Mouse (Mus musculus) neural tube, embryonic 11.5 days (tissue): ENCODE results near the gene P2ry14. TPM values are rescaled to one million over a fixed set of nuclear protein-coding genes. Genes with fewer than 3 reads are reported as not detected.

ENCODE experiments used
- ATAC-seq: fragments of 200-750 bp; cut with Nextera tagmentation; 2 replicates; pipeline ENCODE4 v1.8.0; 2017; ENCODE audit warnings: moderate number of reproducible peaks, mild to moderate bottlenecking, moderate TSS enrichment, moderate library complexity; ENCODE audit not compliant: insufficient read depth, low FRiP score, low TSS enrichment
- DNase-seq: peaks from one replicate; pipeline ENCODE4 v3.0.0-alpha.2; 2015; ENCODE audit warnings: low spot score
- H3K27ac ChIP-seq: fragments of 300-500 bp; sonication (generic); 2 replicates; pipeline ENCODE4 v1.5.1; 2014; ENCODE audit warnings: low read depth, mild to moderate bottlenecking, low read length
- H3K27me3 ChIP-seq: fragments of 300-500 bp; sonication (generic); 2 replicates; pipeline ENCODE4 v1.6.1; 2014; ENCODE audit warnings: mild to moderate bottlenecking, low read length, mixed read lengths; ENCODE audit not compliant: control insufficient read depth, insufficient read depth
- H3K36me3 ChIP-seq: fragments of 300-500 bp; sonication (generic); 2 replicates; pipeline ENCODE4 v1.6.1; 2014; ENCODE audit warnings: mild to moderate bottlenecking, low read length, moderate library complexity, mixed read lengths; ENCODE audit not compliant: control insufficient read depth, insufficient read depth
- H3K4me1 ChIP-seq: fragments of 300-500 bp; sonication (generic); 2 replicates; pipeline ENCODE4 v1.6.1; 2014; ENCODE audit warnings: low read length, mixed read lengths; ENCODE audit not compliant: control insufficient read depth, insufficient read depth
- H3K4me2 ChIP-seq: fragments of 300-500 bp; sonication (generic); 2 replicates; pipeline ENCODE4 v1.6.1; 2014; ENCODE audit warnings: low read depth, mild to moderate bottlenecking, moderate library complexity
- H3K4me3 ChIP-seq: fragments of 300-500 bp; sonication (generic); 2 replicates; pipeline ENCODE4 v1.5.1; 2014; ENCODE audit warnings: low read depth, low read length
- H3K9ac ChIP-seq: fragments of 300-500 bp; sonication (generic); 2 replicates; pipeline ENCODE4 v1.6.1; 2014; ENCODE audit warnings: mild to moderate bottlenecking, low read length
- H3K9me3 ChIP-seq: fragments of 300-500 bp; sonication (generic); 2 replicates; pipeline ENCODE4 v1.6.1; 2016; ENCODE audit warnings: low read length; ENCODE audit not compliant: control insufficient read depth
- WGBS: fragments of 180-500 bp; shearing (Covaris S2); extraction: QIAGEN DNeasy Blood & Tissue Kit; methylation state at CpG from one replicate; pipeline ENCODE4 v1.1.7; 2014; 5-methylcytosine and 5-hydroxymethylcytosine counted together
- polyA plus RNA-seq: library from polyadenylated mRNA; unstranded; fragments of >200 nt; fragmentation: Nextera tagmentation; extraction: Ambion mirVana; gene quantifications from 2 replicates; pipeline ENCODE4 v1.2.1, GENCODE M21; 2014

Gene P2ry14
- polyA plus RNA-seq, 1 experiment from 2014 or later: 1.9 TPM

DNA sequence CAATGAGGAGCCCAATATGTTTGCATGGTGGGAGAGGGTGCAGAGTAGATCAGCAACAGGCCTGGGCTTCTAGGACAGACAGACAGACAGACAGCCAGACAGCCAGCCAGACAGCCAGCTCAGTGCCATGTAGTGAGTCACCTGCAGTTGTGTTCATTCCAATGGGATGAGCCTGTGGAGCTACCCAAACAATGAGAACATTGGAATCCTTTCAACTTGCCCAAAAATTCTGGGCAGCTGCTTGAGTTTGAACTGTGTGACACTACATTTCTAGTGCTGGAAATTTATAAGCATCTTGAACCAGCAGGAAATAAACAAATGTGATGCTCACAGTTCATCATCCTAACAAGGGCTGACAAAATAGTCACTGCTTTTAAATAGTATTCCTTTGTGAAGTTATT is 13.8 kb downstream of the P2ry14 start:
- Histone ChIP-seq H3K4me1 (no peaks in the 10 kb centered on the region), H3K4me2 (no peak overlapping the region), H3K36me3 (no peaks in the 10 kb centered on the region), H3K9me3 (no peaks in the 10 kb centered on the region), H3K27me3 (no peaks in the 10 kb centered on the region), H3K9ac (no peak overlapping the region), H3K4me3 (no peak overlapping the region), H3K27ac (no peak overlapping the region)
- ATAC-seq (no peak), DNase-seq (no peak)

DNA sequence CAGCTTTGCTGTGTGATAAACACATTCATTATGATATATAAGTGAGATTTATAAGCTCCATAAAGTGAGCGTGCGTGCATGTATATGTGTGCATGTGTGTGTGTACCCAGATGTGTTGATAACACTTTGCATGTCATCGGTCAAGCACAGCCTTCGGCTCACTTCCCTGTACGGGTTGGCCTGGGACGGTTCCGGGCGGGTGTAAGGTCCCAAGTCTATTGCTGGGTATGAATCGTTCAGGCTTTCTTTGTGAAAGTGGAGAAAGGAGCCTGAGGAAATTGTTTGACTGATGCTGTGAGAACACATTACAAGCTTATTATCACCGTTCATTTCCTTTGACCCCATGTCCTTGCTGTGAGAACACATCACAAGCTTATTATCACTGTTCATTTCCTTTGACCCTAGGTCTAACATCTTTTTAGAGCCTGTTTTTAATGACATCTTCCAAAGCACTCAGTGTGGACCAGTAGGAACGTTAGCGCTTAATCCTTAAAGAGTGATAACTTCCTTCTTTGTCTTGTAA is 14.4 kb downstream of the P2ry14 start:
- Histone ChIP-seq H3K4me3 (no peak overlapping the region), H3K27me3 (no peaks in the 10 kb centered on the region), H3K4me1 (no peaks in the 10 kb centered on the region), H3K9me3 (no peaks in the 10 kb centered on the region), H3K36me3 (no peaks in the 10 kb centered on the region), H3K27ac (no peak overlapping the region), H3K4me2 (no peak overlapping the region), H3K9ac (no peak overlapping the region)
- WGBS: 77% methylated on average over 12 of the region's 12 CpGs
- DNase-seq (no peak), ATAC-seq (no peak)

DNA sequence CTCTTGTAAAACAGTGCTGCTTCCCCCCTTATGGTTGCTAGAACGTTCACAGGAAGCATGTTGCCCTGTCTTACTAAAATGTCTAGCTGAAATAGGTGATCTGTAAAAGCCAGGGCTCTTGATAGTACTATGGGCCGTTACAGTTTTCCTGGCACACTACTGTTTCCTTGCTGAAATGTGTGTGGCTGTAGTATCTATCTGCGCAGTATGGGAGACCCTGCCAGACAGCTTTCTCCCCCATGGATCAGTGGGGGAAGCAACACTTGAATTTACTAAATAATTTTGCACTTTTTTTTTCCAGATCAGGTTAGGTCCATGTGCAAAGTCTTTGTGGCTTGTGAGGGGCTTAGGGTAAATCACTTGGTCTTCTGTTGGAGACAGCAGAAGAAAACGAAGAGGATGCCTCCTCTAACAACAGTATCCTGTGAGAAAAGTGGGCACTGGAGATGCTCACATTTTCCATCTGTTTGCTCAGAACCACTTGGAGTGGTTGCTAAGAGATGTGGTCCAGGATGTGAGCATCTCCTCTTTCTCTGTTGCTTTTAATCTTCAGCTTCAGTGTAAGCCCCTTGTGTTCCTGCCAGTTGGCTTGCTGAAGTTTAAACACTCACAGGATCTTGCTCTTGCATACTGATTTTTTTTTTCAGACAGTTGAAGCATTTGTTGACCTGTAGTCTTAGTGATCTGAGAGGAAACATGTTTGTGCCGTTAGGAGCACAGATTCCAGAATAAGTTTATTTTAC is 17.3 kb downstream of the P2ry14 start:
- no peaks in the 10 kb centered on the region for H3K4me1 ChIP-seq
- 77% methylated on average over 5 of the region's 5 CpGs for WGBS

DNA sequence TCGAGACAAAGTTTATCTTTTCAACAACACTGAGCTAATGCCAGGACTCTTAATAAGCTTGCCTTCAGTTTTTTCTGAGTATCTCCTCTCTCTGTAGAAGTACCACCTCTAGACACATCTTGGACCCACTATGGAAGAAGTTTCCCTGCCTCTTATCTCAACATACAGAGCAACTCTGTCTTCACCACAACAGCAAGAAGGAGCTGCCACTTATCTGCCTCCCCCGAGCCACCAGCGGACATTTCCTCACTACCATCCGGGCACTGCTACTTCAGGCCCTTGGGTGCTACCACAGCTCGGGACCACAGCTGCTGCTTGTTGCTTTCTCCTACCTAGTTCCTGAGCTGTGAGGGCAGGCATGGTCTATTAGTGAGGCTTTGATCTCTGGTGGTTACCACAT is 20.2 kb downstream of the P2ry14 start:
- ATAC-seq: no peak
- Histone ChIP-seq H3K4me1 (no peaks in the 10 kb centered on the region), H3K9ac (no peak overlapping the region), H3K9me3 (no peaks in the 10 kb centered on the region), H3K27me3 (no peaks in the 10 kb centered on the region), H3K36me3 (no peaks in the 10 kb centered on the region), H3K4me2 (no peak overlapping the region), H3K27ac (no peak overlapping the region), H3K4me3 (no peak overlapping the region)
- no peak for DNase-seq
- WGBS: 83% methylated on average over 5 of the region's 5 CpGs

More for the DNA sequence above, 17.3 kb downstream of the P2ry14 start:
- no peaks in the 10 kb centered on the region for H3K27me3 ChIP-seq
- H3K27ac ChIP-seq: no peak overlapping the region
- H3K36me3 ChIP-seq: no peaks in the 10 kb centered on the region
- no peaks in the 10 kb centered on the region for H3K9me3 ChIP-seq
- H3K9ac ChIP-seq: no peak overlapping the region
- H3K4me2 ChIP-seq: no peak overlapping the region
- ATAC-seq (no peak), DNase-seq (no peak)
- H3K4me3 ChIP-seq: no peak overlapping the region

DNA sequence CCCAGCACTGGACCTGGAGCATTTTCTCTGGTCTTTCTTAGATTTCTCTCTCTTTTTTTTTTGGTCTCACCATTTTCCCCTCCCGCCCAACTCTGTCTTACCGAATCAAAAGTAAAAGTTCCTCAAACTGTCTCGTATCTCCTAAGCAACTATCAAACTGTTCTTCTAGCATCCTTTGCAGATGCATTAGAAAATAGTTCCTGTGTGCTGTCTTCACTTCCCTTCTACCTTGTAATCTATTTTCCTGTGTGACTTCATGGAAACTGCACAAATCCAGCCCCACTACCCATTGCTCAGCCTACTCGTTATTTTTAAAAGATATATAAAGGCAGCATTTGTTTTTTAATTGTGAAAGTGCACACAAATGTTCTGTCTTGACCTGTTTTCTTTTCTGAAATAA is 21.5 kb downstream of the P2ry14 start:
- Histone ChIP-seq H3K4me3 (no peak overlapping the region), H3K9me3 (no peaks in the 10 kb centered on the region), H3K27me3 (no peaks in the 10 kb centered on the region), H3K27ac (no peak overlapping the region), H3K4me2 (no peak overlapping the region), H3K36me3 (no peaks in the 10 kb centered on the region), H3K4me1 (no peaks in the 10 kb centered on the region), H3K9ac (no peak overlapping the region)
- DNase-seq (no peak), ATAC-seq (no peak)
- 90% methylated on average over 4 of the region's 4 CpGs for WGBS

DNA sequence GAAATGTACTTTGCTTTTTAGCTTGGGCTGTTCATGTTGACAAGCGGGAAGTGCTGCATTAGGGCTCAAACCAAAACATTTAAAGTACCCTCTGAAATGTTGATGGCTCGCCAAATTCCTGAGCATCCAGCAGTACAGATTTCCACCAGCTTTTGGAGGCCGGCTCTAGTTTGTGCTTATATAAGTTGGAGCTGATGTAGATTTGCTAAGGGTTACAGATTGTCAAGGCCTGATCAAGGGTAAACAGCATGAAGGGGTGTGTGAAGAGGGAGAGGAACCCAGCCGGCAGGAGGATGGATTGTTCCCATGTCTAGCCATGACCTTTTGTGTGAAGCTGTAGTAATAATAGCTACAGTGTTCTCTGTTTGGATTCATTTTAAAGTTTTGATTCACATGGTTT is 22.3 kb downstream of the P2ry14 start:
- Histone ChIP-seq H3K4me1 (no peaks in the 10 kb centered on the region), H3K9me3 (no peaks in the 10 kb centered on the region), H3K9ac (no peak overlapping the region), H3K27me3 (no peaks in the 10 kb centered on the region), H3K4me2 (no peak overlapping the region), H3K36me3 (no peaks in the 10 kb centered on the region), H3K27ac (no peak overlapping the region), H3K4me3 (no peak overlapping the region)
- ATAC-seq: no peak
- 81% methylated on average over 4 of the region's 4 CpGs for WGBS
- DNase-seq: no peak

DNA sequence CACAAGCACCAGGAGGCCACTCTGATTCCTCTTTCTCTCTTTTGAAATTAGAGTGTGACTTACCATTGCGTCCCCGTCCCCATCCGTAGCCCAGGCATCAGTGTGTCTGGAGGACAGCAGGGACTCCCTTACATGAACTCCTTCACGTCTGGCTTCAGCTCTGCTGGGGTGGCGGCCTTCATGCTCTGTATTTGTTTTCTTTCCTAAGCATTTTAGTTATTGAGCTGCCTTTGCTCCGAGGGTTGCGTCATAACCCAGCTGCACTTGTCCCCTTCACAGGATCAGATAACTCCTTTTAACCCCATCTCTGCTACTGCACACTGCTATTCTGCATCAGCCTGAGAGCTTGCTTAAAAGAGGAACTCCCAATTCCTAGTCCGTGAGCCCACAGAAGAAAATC is 23.0 kb downstream of the P2ry14 start:
- Histone ChIP-seq H3K4me3 (no peak overlapping the region), H3K9me3 (no peaks in the 10 kb centered on the region), H3K27ac (no peak overlapping the region), H3K4me1 (no peaks in the 10 kb centered on the region), H3K4me2 (no peak overlapping the region), H3K27me3 (no peaks in the 10 kb centered on the region), H3K9ac (no peak overlapping the region), H3K36me3 (no peaks in the 10 kb centered on the region)
- WGBS: 71% methylated on average over 8 of the region's 8 CpGs
- DNase-seq: no peak
- ATAC-seq: no peak

DNA sequence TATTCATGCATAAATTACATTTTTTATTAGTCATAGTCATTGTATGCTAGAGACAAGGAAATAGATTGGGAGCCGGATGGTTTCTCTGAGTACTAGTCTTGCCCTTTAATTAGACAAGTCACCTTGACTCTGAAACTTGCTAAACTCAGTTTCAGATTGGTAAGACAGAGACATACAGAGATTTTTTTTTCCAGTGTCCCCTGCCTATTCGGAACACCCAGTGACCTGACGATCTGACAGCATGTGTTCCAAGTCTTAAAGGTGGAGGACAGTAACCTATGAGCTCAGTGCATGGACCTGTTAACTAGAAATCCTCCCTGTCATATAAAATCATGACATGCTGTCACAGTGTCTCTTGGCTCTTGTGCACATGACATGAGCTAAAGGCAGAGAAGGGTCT is 23.9 kb downstream of the P2ry14 start:
- no peaks in the 10 kb centered on the region for H3K4me1 ChIP-seq
- no peaks in the 10 kb centered on the region for H3K27me3 ChIP-seq
- no peak overlapping the region for H3K9ac ChIP-seq
- ATAC-seq (no peak), DNase-seq (no peak)
- WGBS: 85% methylated on average over 3 of the region's 3 CpGs
- H3K27ac ChIP-seq: no peak overlapping the region
- no peaks in the 10 kb centered on the region for H3K36me3 ChIP-seq
- no peak overlapping the region for H3K4me3 ChIP-seq
- H3K4me2 ChIP-seq: no peak overlapping the region
- H3K9me3 ChIP-seq: no peaks in the 10 kb centered on the region

DNA sequence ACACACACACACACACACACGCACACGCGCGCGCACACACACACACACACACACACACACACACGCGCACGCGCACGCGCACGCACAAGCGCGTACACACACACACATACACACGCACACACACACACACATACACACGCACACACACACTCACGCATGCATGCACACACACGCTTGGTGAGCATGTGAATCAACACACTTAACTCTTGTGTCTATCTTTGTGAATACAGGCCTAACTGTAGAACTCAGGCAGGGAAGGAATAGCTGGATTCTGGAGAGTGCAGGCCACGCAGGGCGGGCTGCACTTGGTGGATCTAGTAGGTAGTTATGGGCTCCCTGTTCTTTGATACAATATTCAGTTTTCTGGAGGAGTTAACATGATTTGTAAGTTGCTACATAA is 24.7 kb downstream of the P2ry14 start:
- no peak for DNase-seq
- H3K36me3 ChIP-seq: no peaks in the 10 kb centered on the region
- no peaks in the 10 kb centered on the region for H3K9me3 ChIP-seq
- no peaks in the 10 kb centered on the region for H3K4me1 ChIP-seq
- H3K4me2 ChIP-seq: no peak overlapping the region
- no peak overlapping the region for H3K4me3 ChIP-seq
- no peak overlapping the region for H3K27ac ChIP-seq
- WGBS: 70% methylated on average over 20 of the region's 20 CpGs
- H3K27me3 ChIP-seq: no peaks in the 10 kb centered on the region
- no peak for ATAC-seq
- no peak overlapping the region for H3K9ac ChIP-seq
